Mouse (Mus musculus) ES-CJ7 (cell line): ENCODE results near the gene Fbxo21.

Experiments used
- DNase-seq: peaks from one replicate; pipeline ENCODE4 v3.0.0; 2011; ENCODE audit warnings: low read depth, low spot score

Gene Fbxo21

GRCm38 (mm10) chr5:118019905-118020304 lies 43.4 kb downstream of the Fbxo21 start:
- no peak for DNase-seq

GRCm38 (mm10) chr5:118023053-118023452 lies 46.5 kb downstream of the Fbxo21 start:
- DNase-seq, result no peak

DNA sequence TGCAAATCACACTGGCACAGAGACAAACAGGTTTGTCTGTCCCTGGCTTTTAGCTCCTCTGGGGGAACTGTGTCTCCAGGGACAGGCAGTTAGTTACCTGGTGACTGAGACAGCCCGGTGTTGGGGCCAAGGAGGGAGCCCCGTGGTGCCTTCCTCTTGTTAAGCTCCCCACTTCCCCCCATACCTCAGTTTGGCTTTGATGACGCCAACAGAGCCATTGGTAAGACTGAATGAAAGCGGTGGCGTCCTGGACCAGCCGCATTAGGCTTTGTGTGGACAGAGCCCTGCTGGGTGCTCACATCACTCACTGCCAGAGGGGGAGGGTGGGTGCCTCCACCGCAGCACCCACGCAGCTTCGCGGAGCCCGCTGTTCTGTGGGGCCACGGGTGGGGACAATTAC lies 49.4 kb downstream of the Fbxo21 start:
- DNase-seq, result no peak

DNA sequence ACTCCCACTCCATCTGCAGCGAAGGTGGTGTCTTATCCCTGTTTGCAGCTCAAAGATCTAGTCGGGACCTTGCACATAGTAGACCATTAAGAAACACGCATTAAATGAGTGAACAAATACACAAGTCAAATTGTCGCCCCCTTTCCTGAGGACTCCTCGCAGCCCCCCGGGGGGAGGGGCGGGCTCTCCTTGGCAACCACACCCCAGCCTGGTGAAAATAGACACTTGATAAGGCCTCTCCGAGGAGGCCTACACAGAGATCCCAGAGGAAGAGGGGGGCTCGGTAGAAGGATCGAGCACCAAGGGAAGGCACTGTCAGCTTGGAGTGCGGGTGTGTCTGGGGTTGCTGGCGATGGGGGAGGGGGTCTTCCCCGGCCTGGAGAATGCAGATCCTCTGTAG lies 49.8 kb downstream of the Fbxo21 start:
- peak; percentile 20 for DNase-seq

- DNase-seq, result no peak
Measured at GRCm38 (mm10) chr5:118027101-118027697, 50.7 kb downstream of the Fbxo21 start.

- no peak for DNase-seq
Measured at GRCm38 (mm10) chr5:118027698-118028190, 51.2 kb downstream of the Fbxo21 start, which contains the start of gene Tesc. Gene Tesc (plus strand): TSS chr5:118027743.

DNA sequence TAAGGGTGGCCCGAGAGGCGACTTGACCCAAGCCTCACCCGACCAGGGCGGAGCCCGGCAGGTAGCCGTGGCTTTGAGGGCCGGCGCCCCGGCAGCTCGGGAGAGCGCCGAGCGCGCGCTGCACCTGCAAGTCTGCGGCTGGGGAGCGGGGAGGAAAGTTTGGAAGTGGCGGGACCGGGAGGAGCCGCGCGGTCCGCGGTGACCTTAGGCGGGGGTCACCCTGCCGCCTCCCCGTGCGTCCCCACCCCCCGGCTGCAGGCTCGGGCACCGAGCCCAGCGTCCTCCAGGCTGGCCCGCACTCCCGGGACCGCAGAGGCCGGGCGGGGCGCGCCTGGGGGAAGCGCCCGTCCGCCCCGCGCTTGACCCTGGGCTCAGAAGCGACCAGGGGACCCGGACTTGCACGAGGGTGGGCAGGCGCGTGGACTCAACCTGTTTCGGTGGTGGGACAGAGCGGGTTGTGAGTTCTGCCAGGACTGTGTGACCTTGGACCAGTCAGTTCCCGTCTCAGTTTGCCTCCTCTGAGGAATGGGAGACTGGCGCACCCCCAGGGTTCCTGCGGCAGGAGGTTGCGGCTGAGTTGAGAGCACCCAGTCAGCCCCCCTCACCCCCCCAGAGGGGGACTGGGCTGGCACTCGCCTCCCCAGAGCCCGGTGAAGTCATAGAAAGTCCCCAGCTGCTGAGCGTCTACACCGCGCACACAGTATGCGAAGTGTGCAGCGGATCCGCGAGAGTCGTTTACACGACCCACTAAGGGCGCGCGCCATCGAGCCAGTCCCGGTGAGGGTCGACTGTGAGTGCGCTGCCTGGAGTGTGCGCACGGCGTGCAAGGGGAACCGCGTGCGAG lies 51.9 kb downstream of the Fbxo21 start:
- peak; percentile 25 for DNase-seq

GRCm38 (mm10) chr5:118029035-118029408 lies 52.5 kb downstream of the Fbxo21 start:
- DNase-seq, result no peak

- DNase-seq, result peak; percentile 20
Measured at GRCm38 (mm10) chr5:118029420-118029819, 52.9 kb downstream of the Fbxo21 start.

DNA sequence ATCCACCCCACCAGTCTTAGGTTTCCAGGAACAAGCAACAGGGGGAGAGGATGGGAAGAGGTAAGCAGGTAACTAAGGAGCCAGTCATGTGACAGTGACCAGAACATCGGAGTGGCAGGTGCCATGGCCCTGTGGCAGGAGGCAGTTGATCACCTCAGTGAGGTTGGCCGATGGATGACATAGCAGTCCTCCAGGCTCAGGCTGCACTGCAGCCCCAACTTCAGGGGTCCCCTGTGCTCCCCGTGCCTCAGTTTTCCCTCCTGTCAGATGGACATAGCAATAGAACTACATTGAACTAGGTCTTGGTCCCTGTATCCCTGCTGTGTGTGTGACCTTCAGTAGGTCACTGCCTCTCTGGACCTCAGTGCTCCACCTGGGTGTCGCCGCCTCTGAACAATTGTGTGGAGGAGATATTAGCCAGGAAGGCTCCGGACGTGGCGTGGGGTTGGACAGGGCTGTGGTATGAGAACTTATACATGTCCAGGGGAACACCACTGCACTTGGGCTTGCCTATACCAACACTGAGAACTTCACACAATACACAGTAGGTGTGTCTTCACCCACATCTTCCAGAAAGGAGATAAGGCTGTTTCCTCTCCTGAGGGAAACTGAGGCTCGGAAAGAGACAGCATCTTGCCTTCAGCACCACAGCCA lies 53.6 kb downstream of the Fbxo21 start:
- DNase-seq, result no peak

- DNase-seq, result no peak
Measured at GRCm38 (mm10) chr5:118031059-118031458, 54.5 kb downstream of the Fbxo21 start.

DNA sequence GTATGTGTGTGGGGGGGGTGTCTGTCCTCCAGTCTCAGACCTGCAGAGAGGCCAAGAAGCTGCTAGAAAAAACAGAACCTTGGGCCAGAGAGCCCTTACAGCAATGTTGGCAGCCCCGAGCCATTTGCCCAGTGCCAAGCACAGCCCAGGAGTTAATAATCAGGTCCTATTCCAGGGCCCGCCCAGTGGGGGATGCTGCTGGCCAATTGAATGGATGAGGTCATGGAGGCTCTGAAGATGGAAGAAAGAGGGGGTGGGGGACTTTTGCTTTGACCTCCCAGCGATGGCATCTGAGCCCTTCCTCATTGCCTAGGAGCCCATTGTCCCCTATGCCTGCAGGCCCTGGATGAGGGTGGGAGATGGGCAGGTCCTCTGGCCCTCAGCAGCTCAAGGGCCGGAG lies 55.0 kb downstream of the Fbxo21 start:
- no peak for DNase-seq

GRCm38 (mm10) chr5:118033328-118033727 lies 56.8 kb downstream of the Fbxo21 start:
- no peak for DNase-seq

DNA sequence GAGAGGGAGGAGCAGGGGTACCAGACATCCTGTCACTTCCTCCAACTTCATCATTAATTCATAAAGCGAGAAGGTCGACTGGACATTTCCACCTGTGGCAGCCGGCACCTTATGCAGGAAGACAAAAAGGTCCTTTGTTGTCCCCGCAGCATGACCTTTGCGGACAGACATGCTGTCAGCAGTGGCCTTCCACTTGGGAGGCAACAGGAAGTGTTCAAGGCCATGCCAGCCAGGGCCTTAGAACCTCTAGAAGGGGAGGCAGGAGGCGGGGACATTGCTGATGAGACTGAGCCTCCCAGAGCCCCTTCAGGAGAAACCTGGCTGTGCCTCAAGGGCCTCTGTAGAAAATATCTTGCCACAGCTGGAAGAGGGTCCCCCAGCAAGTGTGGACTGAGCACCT lies 57.2 kb downstream of the Fbxo21 start:
- peak; percentile 54 for DNase-seq

DNA sequence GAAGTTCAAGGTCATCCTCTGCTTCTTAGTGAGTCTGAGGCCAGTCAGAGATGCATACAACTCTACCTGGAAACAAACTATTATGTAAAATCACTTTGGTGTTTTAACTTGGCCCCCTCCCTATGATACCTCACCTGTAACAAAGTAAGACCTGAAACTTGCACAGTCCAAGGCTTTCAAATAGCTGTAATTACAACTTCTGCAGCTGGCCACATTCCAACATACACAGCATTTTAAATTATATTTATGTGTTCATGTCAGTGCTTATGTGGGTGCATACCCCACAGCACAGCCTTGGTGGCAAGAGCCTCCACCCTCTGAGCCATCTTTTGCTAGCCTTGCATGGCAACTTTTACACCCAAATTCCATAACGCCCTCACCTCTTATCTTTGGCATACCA lies 58.1 kb downstream of the Fbxo21 start:
- peak; percentile 21 for DNase-seq

DNA sequence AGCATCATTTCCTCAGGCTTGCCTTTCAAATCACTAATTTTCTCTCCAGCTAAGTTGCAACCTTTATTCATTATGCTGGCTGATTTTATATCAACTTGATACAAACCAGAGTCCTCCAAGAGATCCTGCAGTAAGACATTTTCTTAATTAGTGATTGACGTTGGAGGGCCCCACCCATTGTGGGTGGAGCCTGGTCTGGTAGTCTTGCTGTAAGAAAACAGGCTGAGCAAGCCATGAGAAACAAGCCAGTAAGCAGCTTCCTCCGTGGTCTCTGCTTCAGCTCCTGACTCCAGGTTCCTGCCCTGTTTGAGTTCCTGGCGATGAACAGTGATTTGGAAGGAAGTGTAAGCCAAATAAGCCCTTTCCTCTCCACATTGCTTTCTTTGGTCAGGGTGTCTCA lies 59.3 kb downstream of the Fbxo21 start:
- DNase-seq, result no peak

- peak; percentile 78 for DNase-seq
Measured at GRCm38 (mm10) chr5:118036888-118037797, 60.6 kb downstream of the Fbxo21 start.

- peak; percentile 72 for DNase-seq
Measured at GRCm38 (mm10) chr5:118037798-118038484, 61.4 kb downstream of the Fbxo21 start.

GRCm38 (mm10) chr5:118039241-118039668 lies 62.7 kb downstream of the Fbxo21 start:
- no peak for DNase-seq

DNA sequence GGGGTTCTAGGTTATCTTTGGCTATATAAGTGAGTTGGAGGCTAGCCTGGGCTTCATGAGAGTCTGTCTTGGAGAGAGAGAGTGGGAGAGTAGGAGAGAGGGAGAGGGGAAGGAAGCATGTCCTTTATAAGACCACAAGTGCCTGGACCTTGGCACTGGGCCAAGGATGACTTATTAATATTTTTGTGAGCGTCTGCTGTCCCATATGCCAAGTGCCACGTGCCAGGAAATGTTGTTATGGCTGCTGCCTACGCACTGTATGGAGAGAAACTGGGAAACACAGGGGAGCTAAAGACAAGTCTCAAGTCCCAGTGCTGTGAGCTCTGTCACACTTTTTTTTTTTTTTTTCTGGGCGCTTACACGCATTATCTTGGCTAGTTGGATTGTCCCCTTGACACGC lies 66.1 kb downstream of the Fbxo21 start:
- no peak for DNase-seq

DNA sequence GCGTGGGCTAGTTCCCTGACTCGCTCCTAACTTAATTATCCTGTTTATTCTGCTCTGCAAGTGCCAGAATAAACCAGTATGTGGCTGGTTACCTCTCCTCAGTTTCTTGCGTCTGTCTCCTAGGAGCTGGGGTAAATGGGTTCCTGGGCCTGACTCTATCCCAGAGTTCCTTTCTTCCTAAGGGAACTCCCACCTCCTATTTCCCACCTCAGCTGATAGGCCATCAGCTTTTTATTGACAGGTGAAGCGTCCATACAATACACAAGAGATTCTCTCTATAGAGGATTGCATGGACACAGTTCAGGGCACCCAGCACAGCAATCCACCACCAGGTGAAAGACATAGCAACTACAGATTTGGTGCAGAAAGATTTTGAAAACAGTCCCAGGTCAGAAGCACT lies 67.2 kb downstream of the Fbxo21 start:
- peak; percentile 44 for DNase-seq
